Mouse (Mus musculus) T-helper 1 cell (primary cell): ENCODE data around the gene Necap2.

ENCODE experiments used
- in situ Hi-C: fragments of 300-600 bp; cut with MboI, MseI; formaldehyde crosslinking; loops from one replicate; pipeline ENCODE4 v1.15.1; 2025; ENCODE audit warnings: high pct_unique_total_duplicates

Gene Necap2

GRCm38 (mm10) chr4:141073661-141074060 is 4.5 kb downstream of the Necap2 start:
- in situ Hi-C loops: no loop called here

- in situ Hi-C loops: no loop called here
Observed at GRCm38 (mm10) chr4:141072502-141072901, 5.7 kb downstream of the Necap2 start.

GRCm38 (mm10) chr4:141069731-141070130 is 8.4 kb downstream of the Necap2 start:
- in situ Hi-C loops: loop anchor here (10.0 kb wide), 1 partner anchor 115 kb away; no protein-coding TSS in a partner anchor

GRCm38 (mm10) chr4:141068655-141069054 is 9.5 kb downstream of the Necap2 start:
- in situ Hi-C loops: loop anchor here (10.0 kb wide), 1 partner anchor 114 kb away; no protein-coding TSS in a partner anchor

GRCm38 (mm10) chr4:141067516-141068046 is 10.6 kb downstream of the Necap2 start:
- in situ Hi-C loops: loop anchor here (10.0 kb wide), 1 partner anchor 113 kb away; no protein-coding TSS in a partner anchor

GRCm38 (mm10) chr4:141066709-141067515 is 11.2 kb downstream of the Necap2 start:
- in situ Hi-C loops: loop anchor here (10.0 kb wide), 1 partner anchor 112 kb away; no protein-coding TSS in a partner anchor

GRCm38 (mm10) chr4:141065123-141065522 is 13.0 kb downstream of the Necap2 start:
- in situ Hi-C loops: loop anchor here (10.0 kb wide), 1 partner anchor 110 kb away; no protein-coding TSS in a partner anchor

- in situ Hi-C loops: loop anchor here (5.0 to 10.0 kb wide), 2 partner anchors 77 to 109 kb away; partner anchors contain the start of gene Atp13a2
Observed at GRCm38 (mm10) chr4:141064104-141064659, 14.0 kb downstream of the Necap2 start.

- in situ Hi-C loops: loop anchor here (5.0 to 10.0 kb wide), 2 partner anchors 73 to 106 kb away; partner anchors contain the start of gene Atp13a2
Observed at GRCm38 (mm10) chr4:141060426-141061301, 17.5 kb downstream of the Necap2 start, which contains the start of gene Crocc. TSS of gene Crocc (minus strand) at chr4:141060550.

- in situ Hi-C loops: loop anchor here (5.0 to 10.0 kb wide), 2 partner anchors 73 to 105 kb away; partner anchors contain the start of gene Atp13a2
Observed at GRCm38 (mm10) chr4:141059616-141060425, 18.3 kb downstream of the Necap2 start.

- in situ Hi-C loops: no loop called here
Observed at GRCm38 (mm10) chr4:141058835-141059234, 19.3 kb downstream of the Necap2 start.

GRCm38 (mm10) chr4:141056970-141057369 is 21.2 kb downstream of the Necap2 start:
- in situ Hi-C loops: no loop called here

GRCm38 (mm10) chr4:141053568-141054161 is 24.5 kb downstream of the Necap2 start:
- in situ Hi-C loops: no loop called here

GRCm38 (mm10) chr4:141053138-141053537 is 25.0 kb downstream of the Necap2 start:
- in situ Hi-C loops: no loop called here

- in situ Hi-C loops: no loop called here
Observed at GRCm38 (mm10) chr4:141052442-141052841, 25.7 kb downstream of the Necap2 start.

- in situ Hi-C loops: no loop called here
Observed at GRCm38 (mm10) chr4:141049476-141049835, 28.7 kb downstream of the Necap2 start.

GRCm38 (mm10) chr4:141048810-141049475 is 29.2 kb downstream of the Necap2 start:
- in situ Hi-C loops: no loop called here

GRCm38 (mm10) chr4:141044816-141045215 is 33.3 kb downstream of the Necap2 start:
- in situ Hi-C loops: no loop called here

GRCm38 (mm10) chr4:141041117-141041516 is 37.0 kb downstream of the Necap2 start:
- in situ Hi-C loops: no loop called here
